ENCODE assay signal across 14 mouse cellular contexts in the genomic region with DNA sequence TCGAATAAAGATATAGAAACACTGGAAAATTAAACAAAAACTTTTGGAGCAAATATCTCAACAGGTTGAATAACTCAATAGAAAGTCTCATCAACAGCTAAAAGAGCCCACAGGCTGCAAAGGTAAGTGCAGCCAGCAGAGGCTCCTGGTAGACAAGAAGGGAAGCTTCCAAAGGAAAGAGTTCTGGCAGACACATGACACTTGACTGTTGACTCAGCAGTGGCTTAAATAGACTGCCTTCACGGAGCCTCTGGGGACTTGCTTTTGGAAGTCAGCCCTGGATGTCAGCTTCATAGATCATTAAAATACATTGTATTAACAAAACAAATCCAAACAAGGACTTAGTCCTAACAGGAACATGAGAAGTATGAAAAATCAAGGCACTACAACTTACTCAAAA.
DNase-seq lines count a peak whose midpoint lies in the region; ATAC-seq and TF ChIP-seq lines count a peak whose summit lies in the region.
"Had no signal": no experiment of that assay in that cellular context is flagged by ENCODE, and none has a peak within 500 bp of the region (broad histone marks: within the 10 kb centered on the region; RNA-seq: fewer than 3 reads in every experiment).

No protein-coding gene starts in this region.

- DNase-seq in kidney, adult 2 months, result peak; percentile 7
- DNase-seq in NIH3T3 (ENCODE audit: low read depth), result peak; percentile 2
- DNase-seq in gastrocnemius, adult 8-10 months (ENCODE audit: low spot score in 2 of 2), result peak; percentile 47 to 61
- peak; percentile 22 for DNase-seq in lung, postnatal 10 days
- DNase-seq in spleen, adult 12 weeks (ENCODE audit: low spot score), result no peak
- no peak for DNase-seq in ovary, postnatal 10 days (ENCODE audit: low spot score)
- DNase-seq: cerebellum, adult 2 months; right cerebral cortex, postnatal 14 days; thymus, postnatal 36 days had no signal

- no peaks in the 10 kb centered on the region for H3K36me3 ChIP-seq in kidney, adult 2 months (ENCODE audit: control insufficient read depth, insufficient read depth, low read length)
- H3K36me3 ChIP-seq in kidney, embryonic 16.5 days (ENCODE audit: insufficient read depth, low read length), result no peaks in the 10 kb centered on the region
- H3K36me3 ChIP-seq: forebrain, embryonic 10.5 days; heart, embryonic 15.5 days; limb, embryonic 15.5 days; neural tube, embryonic 15.5 days had no signal

- no peak overlapping the region for H3K4me3 ChIP-seq in kidney, adult 2 months (ENCODE audit: insufficient read depth, low read depth, low read length)
- H3K4me3 ChIP-seq in kidney, embryonic 16.5 days (ENCODE audit: low read length), result no peak overlapping the region
- H3K4me3 ChIP-seq: forebrain, embryonic 10.5 days; heart, embryonic 15.5 days; limb, embryonic 15.5 days; neural tube, embryonic 15.5 days had no signal

- no peaks in the 10 kb centered on the region for H3K9me3 ChIP-seq in kidney, embryonic 16.5 days (ENCODE audit: low read length)
- H3K9me3 ChIP-seq: forebrain, embryonic 10.5 days; heart, embryonic 15.5 days; limb, embryonic 15.5 days; neural tube, embryonic 15.5 days had no signal

- no peak for TF ChIP-seq CTCF in kidney, adult 2 months (conservative IDR thresholded peaks at IDR 0.05; ENCODE audit: insufficient read depth, insufficient read length, low read depth, low read length)

- H3K27me3 ChIP-seq in kidney, adult 2 months (replicated peaks; ENCODE audit: control insufficient read depth, insufficient read depth, low read length), result no peaks in the 10 kb centered on the region
- no peaks in the 10 kb centered on the region for H3K27me3 ChIP-seq in kidney, embryonic 16.5 days (ENCODE audit: insufficient read depth, low read length)
- H3K27me3 ChIP-seq: heart, embryonic 15.5 days; limb, embryonic 15.5 days; neural tube, embryonic 15.5 days had no signal

- no peak overlapping the region for H3K9ac ChIP-seq in kidney, embryonic 16.5 days (replicated peaks; ENCODE audit: low read length)
- H3K9ac ChIP-seq: heart, embryonic 15.5 days; limb, embryonic 15.5 days; neural tube, embryonic 15.5 days had no signal

- H3K27ac ChIP-seq in kidney, adult 2 months (ENCODE audit: insufficient read depth, low read depth, low read length), result no peak overlapping the region
- H3K27ac ChIP-seq in kidney, embryonic 16.5 days (ENCODE audit: low read length), result no peak overlapping the region
- H3K27ac ChIP-seq: forebrain, embryonic 10.5 days; heart, embryonic 15.5 days; limb, embryonic 15.5 days; neural tube, embryonic 15.5 days had no signal

- H3K4me2 ChIP-seq in kidney, embryonic 16.5 days (replicated peaks; ENCODE audit: low read depth, low read length), result no peak overlapping the region
- H3K4me2 ChIP-seq: heart, embryonic 15.5 days; limb, embryonic 15.5 days; neural tube, embryonic 15.5 days had no signal

- 56% methylated on average over 2 of the region's 2 CpGs for WGBS in kidney, adult 2 months
- 58% methylated on average over 2 of the region's 2 CpGs for WGBS in kidney, embryonic 16.5 days

- ATAC-seq in kidney, embryonic 16.5 days (ENCODE audit: low FRiP score, low TSS enrichment), result no peak

- H3K4me1 ChIP-seq in kidney, adult 2 months (ENCODE audit: control insufficient read depth, insufficient read depth, low read length), result no peaks in the 10 kb centered on the region
- no peaks in the 10 kb centered on the region for H3K4me1 ChIP-seq in kidney, embryonic 16.5 days (ENCODE audit: insufficient read depth, low read length)
- H3K4me1 ChIP-seq: forebrain, embryonic 10.5 days; heart, embryonic 15.5 days; limb, embryonic 15.5 days; neural tube, embryonic 15.5 days had no signal

- TF ChIP-seq POLR2A in kidney, adult 2 months (IDR thresholded peaks at IDR 0.05; ENCODE audit: low read depth, low read length), result no peak

Comparison
In these comparisons a context has a peak if more than half of its experiments do, and no peak if none do; other contexts are left out.
1. DNase-seq: peak in kidney, adult 2 months (single experiment), NIH3T3 (single experiment), gastrocnemius, adult 8-10 months (2 of 2) and lung, postnatal 10 days (single experiment); none in spleen, adult 12 weeks (single experiment) and ovary, postnatal 10 days (single experiment).